Mouse (Mus musculus): Measurements from ENCODE around the gene Utp6. TPM values are rescaled to one million over a fixed set of nuclear protein-coding genes. Genes with fewer than 3 reads are reported as not detected.

Utp6 gene
- total and polyA plus RNA-seq, 3 experiments, result 88.6 to 97.9 TPM; not detected in 1

DNA sequence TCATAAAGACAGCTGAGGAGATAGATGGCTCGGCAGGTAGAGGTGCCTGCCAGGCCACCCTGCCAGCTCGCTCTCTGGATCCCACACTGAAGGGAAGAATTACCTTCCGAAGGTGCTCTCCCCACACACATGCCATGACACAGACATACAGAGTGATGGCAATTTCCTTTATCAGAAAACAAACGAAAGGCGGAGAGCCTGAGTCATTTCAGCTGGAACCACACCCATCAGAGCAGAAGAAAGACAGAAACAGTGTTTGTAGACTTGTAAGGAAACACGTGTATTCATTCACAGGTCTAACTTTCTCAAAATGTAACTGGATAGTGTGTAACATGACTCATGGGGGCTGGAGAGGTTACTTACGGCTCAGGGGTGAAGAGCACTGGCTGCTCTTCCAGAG, 18.6 kb downstream of the Utp6 start:
- peak; percentile 55 for DNase-seq (ENCODE audit: low read depth, low spot score)
- Histone ChIP-seq H3K4me1 (ENCODE audit: control insufficient read depth in 1 of 2, insufficient read depth in 2 of 2, low read length in 2 of 2) (0 out of 4 replicates have a peak, but pooled peaks cover 0 to 3% of the 10 kb centered on the region in 2 experiments), H3K9ac (ENCODE audit: control insufficient read depth, low read depth, low read length, poor library complexity, severe bottlenecking) (no peak overlapping the region), H3K27me3 (ENCODE audit: control insufficient read depth in 1 of 2, insufficient read depth in 2 of 2, low read length in 2 of 2) (no peaks in the 10 kb centered on the region), H3K36me3 (ENCODE audit: control insufficient read depth in 1 of 2, insufficient read depth in 2 of 2, low read length in 2 of 2) (peaks cover 8 to 51% of the 10 kb centered on the region in 2 experiments), H3K79me2 (ENCODE audit: control insufficient read depth, insufficient read depth, low read length, poor library complexity) (no peaks in the 10 kb centered on the region), H3K27ac (ENCODE audit: control insufficient read depth, low read depth, low read length) (no peak overlapping the region), H3K4me3 (ENCODE audit: control insufficient read depth in 1 of 2, insufficient read depth in 1 of 2, low read depth in 2 of 2, low read length in 2 of 2) (no peak overlapping the region), H3K9me3 (replicated peaks; ENCODE audit: insufficient read depth, low read length) (no peaks in the 10 kb centered on the region)
- TF ChIP-seq SIN3A (IDR thresholded peaks at IDR 0.05; ENCODE audit: low read length), result peak; percentile 42
- TF ChIP-seq MEF2A (IDR thresholded peaks at IDR 0.05; ENCODE audit: extremely low read depth, insufficient replicate concordance, low read depth, low read length, poor library complexity, severe bottlenecking), result no peak
- TF ChIP-seq CTCF (IDR thresholded peaks at IDR 0.05 in 2 of 3, conservative IDR thresholded peaks at IDR 0.05 in 1 of 3; ENCODE audit: control insufficient read depth in 1 of 3, insufficient read depth in 1 of 3, low read depth in 2 of 3, low read length in 3 of 3, poor library complexity in 1 of 3, severe bottlenecking in 1 of 3), result no peak
- no peak for TF ChIP-seq RAD21 (IDR thresholded peaks at IDR 0.05; ENCODE audit: low read depth, low read length)
- no peak for TF ChIP-seq NRF1 (IDR thresholded peaks at IDR 0.05; ENCODE audit: insufficient read depth, low read depth, low read length, poor library complexity, severe bottlenecking)
- peak; percentile 68 for TF ChIP-seq MAX (IDR thresholded peaks at IDR 0.05; ENCODE audit: low read length)
- peak; percentile 61 for TF ChIP-seq ETS1 (IDR thresholded peaks at IDR 0.05; ENCODE audit: low read depth, low read length)
- TF ChIP-seq MAZ (IDR thresholded peaks at IDR 0.05; ENCODE audit: low read depth, low read length), result no peak

DNA sequence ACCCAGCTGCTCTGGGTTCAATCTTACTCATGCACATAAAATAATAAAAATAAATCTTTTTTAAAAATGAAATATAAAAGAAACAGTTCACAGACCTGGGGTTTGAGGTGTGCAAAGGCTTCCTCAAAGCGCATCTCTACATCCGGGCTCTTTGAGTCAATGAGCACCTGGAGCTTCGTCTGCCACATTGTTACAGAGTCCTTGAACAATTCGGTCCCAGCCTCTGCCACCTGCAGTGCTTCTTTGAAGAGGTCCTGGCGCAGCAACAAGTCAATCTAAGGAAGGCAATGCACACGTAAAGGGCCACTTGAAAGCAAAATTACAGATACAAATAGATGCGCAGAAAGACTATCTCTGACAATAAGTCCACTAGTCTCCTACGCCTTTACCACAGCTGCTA, 19.1 kb downstream of the Utp6 start:
- no peak overlapping the region for H3K4me3 ChIP-seq (ENCODE audit: control insufficient read depth in 1 of 2, insufficient read depth in 1 of 2, low read depth in 2 of 2, low read length in 2 of 2)
- TF ChIP-seq NELFE (IDR thresholded peaks at IDR 0.05; ENCODE audit: low read depth, low read length), result no peak
- no peak for TF ChIP-seq EP300 (IDR thresholded peaks at IDR 0.05; ENCODE audit: low read depth in 1 of 2, low read length in 2 of 2)
- no peak for TF ChIP-seq RAD21 (IDR thresholded peaks at IDR 0.05; ENCODE audit: low read depth, low read length)
- TF ChIP-seq ETS1 (IDR thresholded peaks at IDR 0.05; ENCODE audit: low read depth, low read length), result no peak
- no peak for TF ChIP-seq MAZ (IDR thresholded peaks at IDR 0.05; ENCODE audit: low read depth, low read length)
- TF ChIP-seq USF1 (IDR thresholded peaks at IDR 0.05; ENCODE audit: low read depth, low read length), result no peak
- no peak for TF ChIP-seq MEF2A (IDR thresholded peaks at IDR 0.05; ENCODE audit: extremely low read depth, insufficient replicate concordance, low read depth, low read length, poor library complexity, severe bottlenecking)
- TF ChIP-seq HCFC1 (IDR thresholded peaks at IDR 0.05; ENCODE audit: low read depth, low read length), result no peak
- no peak for TF ChIP-seq SIN3A (IDR thresholded peaks at IDR 0.05; ENCODE audit: low read length)
- TF ChIP-seq GABPA (IDR thresholded peaks at IDR 0.05; ENCODE audit: low read depth, low read length), result no peak
- TF ChIP-seq BHLHE40 (IDR thresholded peaks at IDR 0.05; ENCODE audit: borderline replicate concordance, low read depth, low read length), result no peak
- TF ChIP-seq ELF1 (IDR thresholded peaks at IDR 0.05; ENCODE audit: low read depth, low read length), result no peak
- no peak for TF ChIP-seq JUND (IDR thresholded peaks at IDR 0.05; ENCODE audit: low read depth, low read length)
- no peak for TF ChIP-seq ZMIZ1 (IDR thresholded peaks at IDR 0.05; ENCODE audit: low read depth, low read length)
- no peaks in the 10 kb centered on the region for H3K79me2 ChIP-seq (ENCODE audit: control insufficient read depth, insufficient read depth, low read length, poor library complexity)
- H3K27ac ChIP-seq (ENCODE audit: control insufficient read depth, low read depth, low read length), result no peak overlapping the region
- no peaks in the 10 kb centered on the region for H3K27me3 ChIP-seq (ENCODE audit: control insufficient read depth in 1 of 2, insufficient read depth in 2 of 2, low read length in 2 of 2)
- no peaks in the 10 kb centered on the region for H3K9me3 ChIP-seq (replicated peaks; ENCODE audit: insufficient read depth, low read length)
- H3K9ac ChIP-seq (ENCODE audit: control insufficient read depth, low read depth, low read length, poor library complexity, severe bottlenecking), result no peak overlapping the region
- H3K36me3 ChIP-seq (ENCODE audit: control insufficient read depth in 1 of 2, insufficient read depth in 2 of 2, low read length in 2 of 2), result peaks cover 8 to 50% of the 10 kb centered on the region in 2 experiments
- DNase-seq (ENCODE audit: low read depth, low spot score), result no peak
- 0 out of 4 replicates have a peak, but pooled peaks cover 0 to 3% of the 10 kb centered on the region in 2 experiments for H3K4me1 ChIP-seq (ENCODE audit: control insufficient read depth in 1 of 2, insufficient read depth in 2 of 2, low read length in 2 of 2)
